Mouse (Mus musculus) Patski (cell line): Measurements from ENCODE around the gene Atxn7l3. TPM values are rescaled to one million over a fixed set of nuclear protein-coding genes. Genes with fewer than 3 reads are reported as not detected.

Source experiments
- ATAC-seq: fragments of 100-300 bp; one replicate; pipeline ENCODE4 v1.8.0; 2021
- CTCF ChIA-PET: fragments of 350-600 bp; sonication (Branson Sonifier 250); formaldehyde crosslinking; loops from one replicate; lab custom pipeline; 2022; ENCODE audit warnings: inconsistent platforms; lab: Charles Lee
- POLR2A ChIA-PET: fragments of 350-600 bp; sonication (Branson Sonifier 250); formaldehyde crosslinking; loops from one replicate; lab custom pipeline; 2022; ENCODE audit warnings: antibody characterized with exemption, inconsistent platforms; lab: Charles Lee
- DNase-seq: peaks from one replicate; pipeline ENCODE4 v3.0.0-alpha.2; 2011; ENCODE audit warnings: low read depth, low spot score
- H3K27me3 ChIP-seq: fragments of 371-371 bp; one replicate; pipeline ENCODE4 v1.5.1; 2021
- CTCF ChIP-seq: fragments of 100-300 bp; IDR thresholded peaks from one replicate; pipeline ENCODE4 v1.5.1; 2021
- in situ Hi-C: fragments of 300-500 bp; cut with MboI; formaldehyde crosslinking; loops from 3 replicates; pipeline ENCODE4 v1.11.1; 2018; ENCODE audit warnings: low pct_unique_long_range_greater_than_20kb, mixed read lengths
- polyA plus RNA-seq: library from polyadenylated mRNA; unstranded; gene quantifications from one replicate; pipeline ENCODE4 v1.2.3, GENCODE M21; 2021

Gene Atxn7l3
- polyA plus RNA-seq, 1 experiment from 2014 or later: 53.4 TPM

GRCm38 (mm10) chr11:102240636-102241035 lies 55.8 kb downstream of the Atxn7l3 start:
- in situ Hi-C loops: no loop called here
- peaks cover 12% of the 10 kb centered on the region for H3K27me3 ChIP-seq
- ATAC-seq: no peak
- no peak for DNase-seq
- ChIA-PET POLR2A (no interaction called here), CTCF (interaction anchor here (1.0 kb wide), 1 partner anchor 11 kb away, joined by 3 read pairs; the partner anchor contains the start of gene Hdac5)
- no peak for TF ChIP-seq CTCF

Other genes with a start within 250 kb of the Atxn7l3 start
- 16.9 TPM for gene Mpp2, start 208.1 kb downstream of the Atxn7l3 start, polyA plus RNA-seq
- gene Ppy, start 195.3 kb downstream of the Atxn7l3 start, polyA plus RNA-seq: not detected
- gene Pyy, start 188.8 kb downstream of the Atxn7l3 start, polyA plus RNA-seq: not detected
- not detected for gene Nags, start 151.1 kb downstream of the Atxn7l3 start, polyA plus RNA-seq
- 30.3 TPM for gene Tmem101, start 140.2 kb downstream of the Atxn7l3 start, polyA plus RNA-seq
- 45.0 TPM for gene Lsm12, start 111.3 kb downstream of the Atxn7l3 start, polyA plus RNA-seq
- gene G6pc3, start 107.0 kb downstream of the Atxn7l3 start, polyA plus RNA-seq: 110 TPM
- gene Hdac5, start 66.5 kb downstream of the Atxn7l3 start, polyA plus RNA-seq: 63.8 TPM
- gene BC030867, start 47.7 kb downstream of the Atxn7l3 start, polyA plus RNA-seq: 6.8 TPM
- 0.28 TPM for gene Asb16, start 27.9 kb downstream of the Atxn7l3 start, polyA plus RNA-seq
- gene Tmub2, start 11.7 kb downstream of the Atxn7l3 start, polyA plus RNA-seq: 60.5 TPM
- 101 TPM for gene Ubtf, start 23.1 kb upstream of the Atxn7l3 start, polyA plus RNA-seq
- gene Slc4a1, start 69.6 kb upstream of the Atxn7l3 start, polyA plus RNA-seq: not detected
- 12.1 TPM for gene Rundc3a, start 96.8 kb upstream of the Atxn7l3 start, polyA plus RNA-seq
- gene Slc25a39, start 111.3 kb upstream of the Atxn7l3 start, polyA plus RNA-seq: 388 TPM
- gene Grn, start 133.7 kb upstream of the Atxn7l3 start, polyA plus RNA-seq: 491 TPM
- gene Fam171a2, start 151.1 kb upstream of the Atxn7l3 start, polyA plus RNA-seq: 13.1 TPM
- 1.9 TPM for gene Itga2b, start 173.5 kb upstream of the Atxn7l3 start, polyA plus RNA-seq